Mouse (Mus musculus): ENCODE results near the gene Jchain. TPM values are rescaled to one million over a fixed set of nuclear protein-coding genes. Genes with fewer than 3 reads are reported as not detected.
A peak's percentile ranks its signal among the peaks of the same experiment; 100 is the strongest.

Jchain gene
- polyA plus RNA-seq, 1 experiment from 2014 or later = 0.19 TPM

DNA sequence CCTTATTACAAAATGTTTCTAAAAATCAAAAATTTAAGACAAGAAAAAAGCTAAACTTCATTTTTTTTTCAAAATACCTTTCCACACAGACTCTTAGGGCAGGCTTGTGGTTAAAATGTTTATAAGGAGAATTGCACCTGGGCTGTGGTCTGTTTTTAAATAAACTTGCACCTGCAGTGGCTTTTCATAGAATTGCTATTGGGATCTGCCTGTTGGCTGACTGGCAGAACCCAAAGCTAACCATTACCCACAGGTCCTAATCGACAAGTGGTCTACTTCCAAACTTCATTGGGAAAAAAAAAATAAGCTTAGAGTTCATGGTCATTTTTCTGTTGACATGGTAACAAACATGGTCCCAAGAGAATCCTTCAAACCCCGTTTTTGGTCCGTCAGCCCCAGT, 7.0 kb upstream of the Jchain start:
- Histone ChIP-seq H3K4me3 (ENCODE audit: low read depth, low read length) (no peak overlapping the region), H3K9ac (replicated peaks; ENCODE audit: low read depth) (no peak overlapping the region), H3K27me3 (replicated peaks; ENCODE audit: insufficient read depth, low read length) (no peaks in the 10 kb centered on the region), H3K9me3 (ENCODE audit: low read length) (no peaks in the 10 kb centered on the region), H3K36me3 (ENCODE audit: insufficient read depth, low read length) (no peaks in the 10 kb centered on the region), H3K27ac (ENCODE audit: low read length) (no peak overlapping the region), H3K4me1 (ENCODE audit: insufficient read depth, low read depth, low read length) (no peaks in the 10 kb centered on the region), H3K4me2 (replicated peaks; ENCODE audit: low read depth, low read length) (no peak overlapping the region)
- WGBS = 66% methylated on average over 3 of the region's 3 CpGs
- DNase-seq (ENCODE audit: low spot score) (no peak), ATAC-seq (no peak)
- TF ChIP-seq CTCF (IDR thresholded peaks at IDR 0.05) (no peak), EP300 (IDR thresholded peaks at IDR 0.05) (no peak)

DNA sequence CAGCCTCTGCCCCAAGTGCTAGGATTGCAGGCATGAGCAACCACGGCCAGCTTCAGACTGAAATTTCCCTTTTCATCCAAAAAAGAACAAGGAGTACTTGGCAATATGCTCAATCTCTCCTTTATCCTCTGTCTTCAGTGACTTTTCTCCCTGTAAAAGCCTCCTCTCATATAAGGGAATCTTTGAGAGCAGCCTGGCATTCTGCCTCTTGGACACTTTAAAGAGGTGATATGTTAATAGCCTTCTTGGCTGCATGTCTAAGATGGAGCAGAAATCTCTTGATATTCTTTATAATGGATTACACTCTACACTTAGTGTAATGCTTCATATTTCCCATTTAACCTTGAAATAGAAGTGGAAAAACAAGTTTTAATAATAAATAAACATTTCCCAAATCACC, 3.2 kb upstream of the Jchain start:
- Histone ChIP-seq H3K9ac (replicated peaks; ENCODE audit: low read depth) (no peak overlapping the region), H3K4me1 (ENCODE audit: insufficient read depth, low read depth, low read length) (no peaks in the 10 kb centered on the region), H3K9me3 (ENCODE audit: low read length) (no peaks in the 10 kb centered on the region), H3K27ac (ENCODE audit: low read length) (no peak overlapping the region), H3K27me3 (replicated peaks; ENCODE audit: insufficient read depth, low read length) (no peaks in the 10 kb centered on the region), H3K36me3 (ENCODE audit: insufficient read depth, low read length) (no peaks in the 10 kb centered on the region), H3K4me2 (replicated peaks; ENCODE audit: low read depth, low read length) (no peak overlapping the region), H3K4me3 (ENCODE audit: low read depth, low read length) (no peak overlapping the region)
- TF ChIP-seq CTCF (IDR thresholded peaks at IDR 0.05) (no peak), EP300 (IDR thresholded peaks at IDR 0.05) (no peak)
- DNase-seq (ENCODE audit: low spot score) = no peak
- WGBS = 44% methylated on average over 1 of the region's 1 CpGs
- ATAC-seq = no peak

DNA sequence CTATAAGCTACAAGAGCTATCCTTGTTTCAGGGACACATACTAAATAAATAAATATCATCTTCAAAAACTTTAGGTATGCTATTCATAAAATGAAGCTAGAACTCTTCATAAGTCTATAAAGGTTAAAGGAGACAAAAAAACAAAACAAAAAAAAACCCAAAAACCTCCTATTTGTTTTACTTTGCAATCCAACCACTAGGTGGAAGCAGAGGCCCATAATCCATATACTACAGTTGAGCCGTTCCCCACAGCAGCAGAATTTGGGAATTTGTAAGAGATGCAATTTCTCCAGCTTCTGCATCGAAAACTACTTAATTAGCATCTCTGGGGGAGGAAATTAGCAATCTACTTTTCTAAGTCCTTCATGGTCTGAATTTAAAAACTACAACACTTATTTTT, 8.5 kb downstream of the Jchain start:
- no peak overlapping the region for H3K27ac ChIP-seq (ENCODE audit: low read length)
- no peak overlapping the region for H3K4me3 ChIP-seq (ENCODE audit: low read depth, low read length)
- no peaks in the 10 kb centered on the region for H3K9me3 ChIP-seq (ENCODE audit: low read length)
- H3K4me1 ChIP-seq (ENCODE audit: insufficient read depth, low read depth, low read length) = no peaks in the 10 kb centered on the region
- H3K4me2 ChIP-seq (replicated peaks; ENCODE audit: low read depth, low read length) = no peak overlapping the region
- peak; percentile 77 for TF ChIP-seq CTCF (IDR thresholded peaks at IDR 0.05)
- TF ChIP-seq EP300 (IDR thresholded peaks at IDR 0.05) = no peak
- ATAC-seq (no peak), DNase-seq (ENCODE audit: low spot score) (peak; percentile 66)
- no peaks in the 10 kb centered on the region for H3K36me3 ChIP-seq (ENCODE audit: insufficient read depth, low read length)
- no peaks in the 10 kb centered on the region for H3K27me3 ChIP-seq (replicated peaks; ENCODE audit: insufficient read depth, low read length)
- no peak overlapping the region for H3K9ac ChIP-seq (replicated peaks; ENCODE audit: low read depth)
- 5% methylated on average over 2 of the region's 2 CpGs for WGBS

DNA sequence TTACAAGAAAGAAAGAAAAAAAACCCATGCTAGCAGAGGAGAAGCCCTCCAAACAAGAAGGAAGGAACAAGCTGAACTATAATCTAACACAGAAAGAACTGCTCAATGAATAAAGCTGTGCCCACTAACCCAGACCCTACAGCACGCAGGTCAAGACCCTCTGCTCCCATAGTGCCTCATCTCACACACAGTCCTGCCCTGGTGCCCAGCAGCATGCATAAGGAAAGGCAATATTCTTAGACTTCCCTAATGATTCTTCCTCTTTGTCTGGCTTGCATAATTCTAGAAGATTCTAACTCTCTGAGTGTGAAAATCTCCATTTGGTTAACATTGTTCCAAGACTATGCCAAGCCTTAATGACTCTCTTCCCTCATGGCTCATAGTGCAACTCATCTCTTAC, 18.7 kb downstream of the Jchain start:
- Histone ChIP-seq H3K36me3 (ENCODE audit: insufficient read depth, low read length) (no peaks in the 10 kb centered on the region), H3K9ac (replicated peaks; ENCODE audit: low read depth) (no peak overlapping the region), H3K4me1 (ENCODE audit: insufficient read depth, low read depth, low read length) (no peaks in the 10 kb centered on the region), H3K27ac (ENCODE audit: low read length) (no peak overlapping the region), H3K4me2 (replicated peaks; ENCODE audit: low read depth, low read length) (no peak overlapping the region), H3K4me3 (ENCODE audit: low read depth, low read length) (no peak overlapping the region), H3K27me3 (replicated peaks; ENCODE audit: insufficient read depth, low read length) (no peaks in the 10 kb centered on the region), H3K9me3 (ENCODE audit: low read length) (no peaks in the 10 kb centered on the region)
- TF ChIP-seq CTCF (IDR thresholded peaks at IDR 0.05) (no peak), EP300 (IDR thresholded peaks at IDR 0.05) (no peak)
- ATAC-seq (no peak), DNase-seq (ENCODE audit: low spot score) (no peak)
- WGBS = 79% methylated on average over 1 of the region's 1 CpGs

DNA sequence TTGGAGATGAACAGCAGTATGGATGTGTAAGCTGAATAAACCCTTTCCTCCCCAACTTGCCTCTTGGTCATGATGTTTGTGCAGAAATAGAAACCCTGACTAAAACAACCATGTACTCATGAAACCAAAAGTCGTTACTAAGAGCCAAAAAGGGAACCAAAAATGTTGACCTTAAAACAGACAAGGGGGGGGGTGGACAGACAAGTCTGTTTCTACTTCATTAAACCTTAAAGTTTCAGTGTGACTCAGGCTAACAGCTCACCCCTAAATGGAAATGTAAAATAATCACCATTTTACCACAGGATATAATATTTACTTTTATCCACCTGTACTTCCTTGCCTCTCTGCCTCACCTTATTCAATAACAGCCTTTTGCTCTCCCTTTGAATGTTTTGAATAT, 19.1 kb downstream of the Jchain start:
- no peak for TF ChIP-seq EP300 (IDR thresholded peaks at IDR 0.05)
- no peak for TF ChIP-seq CTCF (IDR thresholded peaks at IDR 0.05)
- no peak for ATAC-seq
- 33% methylated on average over 1 of the region's 1 CpGs for WGBS

DNA sequence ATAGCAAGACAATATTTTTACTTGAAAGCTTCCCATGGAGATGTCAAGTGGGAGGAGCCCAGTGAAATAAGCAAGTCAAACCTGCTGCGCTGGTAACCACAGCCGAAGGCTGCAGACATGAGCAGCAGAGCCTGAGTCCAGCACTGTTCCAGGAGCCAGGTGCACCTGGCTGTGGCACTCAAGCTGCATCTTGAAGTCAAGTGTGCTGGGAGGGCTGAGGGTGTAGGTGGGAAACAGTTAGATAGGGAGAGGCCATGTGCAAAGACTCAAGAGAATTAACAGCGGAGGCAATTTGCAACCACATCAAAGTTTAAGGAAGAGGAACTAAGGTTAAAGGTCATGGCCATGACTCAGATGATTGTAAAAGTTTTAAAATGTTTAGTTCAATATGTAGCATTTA, 27.9 kb downstream of the Jchain start:
- no peaks in the 10 kb centered on the region for H3K27me3 ChIP-seq (replicated peaks; ENCODE audit: insufficient read depth, low read length)
- no peak for TF ChIP-seq CTCF (IDR thresholded peaks at IDR 0.05)
- no peak for TF ChIP-seq EP300 (IDR thresholded peaks at IDR 0.05)
- H3K9ac ChIP-seq (replicated peaks; ENCODE audit: low read depth) = no peak overlapping the region
- peak; percentile 21 for DNase-seq (ENCODE audit: low spot score)
- H3K27ac ChIP-seq (ENCODE audit: low read length) = no peak overlapping the region
- H3K9me3 ChIP-seq (ENCODE audit: low read length) = no peaks in the 10 kb centered on the region
- ATAC-seq = no peak
- H3K4me3 ChIP-seq (ENCODE audit: low read depth, low read length) = no peak overlapping the region
- no peak overlapping the region for H3K4me2 ChIP-seq (replicated peaks; ENCODE audit: low read depth, low read length)
- no peaks in the 10 kb centered on the region for H3K4me1 ChIP-seq (ENCODE audit: insufficient read depth, low read depth, low read length)
- 47% methylated on average over 3 of the region's 3 CpGs for WGBS
- H3K36me3 ChIP-seq (ENCODE audit: insufficient read depth, low read length) = no peaks in the 10 kb centered on the region

More for the DNA sequence above, 19.1 kb downstream of the Jchain start:
- Histone ChIP-seq H3K9ac (replicated peaks; ENCODE audit: low read depth) (no peak overlapping the region), H3K27me3 (replicated peaks; ENCODE audit: insufficient read depth, low read length) (no peaks in the 10 kb centered on the region), H3K4me2 (replicated peaks; ENCODE audit: low read depth, low read length) (no peak overlapping the region), H3K4me3 (ENCODE audit: low read depth, low read length) (no peak overlapping the region), H3K4me1 (ENCODE audit: insufficient read depth, low read depth, low read length) (no peaks in the 10 kb centered on the region), H3K36me3 (ENCODE audit: insufficient read depth, low read length) (no peaks in the 10 kb centered on the region), H3K9me3 (ENCODE audit: low read length) (no peaks in the 10 kb centered on the region), H3K27ac (ENCODE audit: low read length) (no peak overlapping the region)
- DNase-seq (ENCODE audit: low spot score) = no peak

DNA sequence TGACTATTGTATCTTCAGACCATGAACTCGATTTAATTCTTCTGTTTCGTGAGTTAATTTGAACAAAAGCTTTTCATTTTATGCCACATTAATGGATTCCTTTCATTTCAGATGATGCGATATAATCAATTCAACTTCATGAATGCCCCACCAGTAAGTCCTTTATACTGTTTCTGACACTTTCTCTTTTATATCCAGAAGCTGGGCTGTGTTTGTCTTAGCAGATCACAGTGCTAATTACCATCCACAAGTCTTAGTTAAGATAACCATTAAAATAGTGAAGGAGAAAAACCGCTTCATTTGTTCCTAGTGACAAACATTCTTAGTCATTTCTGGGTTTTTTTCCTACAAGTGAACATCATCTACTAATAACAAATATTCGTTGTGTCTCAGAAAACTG, 36.6 kb downstream of the Jchain start:
- no peak overlapping the region for H3K4me3 ChIP-seq (ENCODE audit: low read depth, low read length)

More for the DNA sequence above, 36.6 kb downstream of the Jchain start:
- TF ChIP-seq CTCF (IDR thresholded peaks at IDR 0.05) (no peak), EP300 (IDR thresholded peaks at IDR 0.05) (no peak)
- Histone ChIP-seq H3K36me3 (ENCODE audit: insufficient read depth, low read length) (no peaks in the 10 kb centered on the region), H3K4me1 (ENCODE audit: insufficient read depth, low read depth, low read length) (no peaks in the 10 kb centered on the region), H3K9me3 (ENCODE audit: low read length) (no peaks in the 10 kb centered on the region), H3K4me2 (replicated peaks; ENCODE audit: low read depth, low read length) (no peak overlapping the region), H3K27me3 (replicated peaks; ENCODE audit: insufficient read depth, low read length) (no peaks in the 10 kb centered on the region), H3K9ac (replicated peaks; ENCODE audit: low read depth) (no peak overlapping the region), H3K27ac (ENCODE audit: low read length) (no peak overlapping the region)
- DNase-seq (ENCODE audit: low spot score) (no peak), ATAC-seq (no peak)
- 76% methylated on average over 5 of the region's 5 CpGs for WGBS
